Mouse (Mus musculus) midbrain, embryonic 16.5 days (tissue): ENCODE data around the gene Prickle1. TPM values are rescaled to one million over a fixed set of nuclear protein-coding genes. Genes with fewer than 3 reads are reported as not detected.

Experiments used
- ATAC-seq: fragments of 200-750 bp; cut with Nextera tagmentation; 2 replicates; pipeline ENCODE4 v1.8.0; 2017; ENCODE audit warnings: moderate TSS enrichment
- H3K27ac ChIP-seq: fragments of 300-500 bp; sonication (generic); 2 replicates; pipeline ENCODE4 v1.5.1; 2014; ENCODE audit warnings: mild to moderate bottlenecking, low read length, mixed read lengths
- H3K27me3 ChIP-seq: fragments of 300-500 bp; sonication (generic); 2 replicates; pipeline ENCODE4 v1.6.1; 2014; ENCODE audit warnings: low read depth, low read length, mixed read lengths; ENCODE audit not compliant: control insufficient read depth, insufficient read depth
- H3K36me3 ChIP-seq: fragments of 300-500 bp; sonication (generic); 2 replicates; pipeline ENCODE4 v1.6.1; 2014; ENCODE audit warnings: mild to moderate bottlenecking, low read length, moderate library complexity, mixed read lengths; ENCODE audit not compliant: control insufficient read depth, insufficient read depth
- H3K4me1 ChIP-seq: fragments of 300-500 bp; sonication (generic); 2 replicates; pipeline ENCODE4 v1.6.1; 2014; ENCODE audit warnings: mild to moderate bottlenecking, low read length, mixed read lengths; ENCODE audit not compliant: control insufficient read depth, insufficient read depth
- H3K4me2 ChIP-seq: fragments of 300-500 bp; sonication (generic); 2 replicates; pipeline ENCODE4 v1.6.1; 2014; ENCODE audit warnings: mild to moderate bottlenecking, low read length, mixed read lengths
- H3K4me3 ChIP-seq: fragments of 300-500 bp; sonication (generic); 2 replicates; pipeline ENCODE4 v1.5.1; 2014; ENCODE audit warnings: low read depth, mild to moderate bottlenecking, low read length, moderate library complexity, mixed read lengths
- H3K9ac ChIP-seq: fragments of 300-500 bp; sonication (generic); 2 replicates; pipeline ENCODE4 v1.6.1; 2014; ENCODE audit warnings: low read depth, low read length, mixed read lengths
- H3K9me3 ChIP-seq: fragments of 300-500 bp; sonication (generic); replicated peaks from 2 replicates; pipeline ENCODE4 v1.6.1; 2014; ENCODE audit warnings: mild to moderate bottlenecking, low read length, mixed read lengths; ENCODE audit not compliant: control insufficient read depth, poor library complexity, severe bottlenecking
- WGBS: fragments of 180-500 bp; shearing (Covaris S2); extraction: QIAGEN DNeasy Blood & Tissue Kit; methylation state at CpG from one replicate; pipeline ENCODE4 v1.1.7; 2014; 5-methylcytosine and 5-hydroxymethylcytosine counted together
- polyA plus RNA-seq: library from polyadenylated mRNA; unstranded; fragments of >200 nt; fragmentation: Nextera tagmentation; extraction: Ambion mirVana; gene quantifications from 2 replicates; pipeline ENCODE4 v1.2.1, GENCODE M21; 2015

The Prickle1 gene
- polyA plus RNA-seq, result 13.5 and 14.0 TPM in 2 replicates

DNA sequence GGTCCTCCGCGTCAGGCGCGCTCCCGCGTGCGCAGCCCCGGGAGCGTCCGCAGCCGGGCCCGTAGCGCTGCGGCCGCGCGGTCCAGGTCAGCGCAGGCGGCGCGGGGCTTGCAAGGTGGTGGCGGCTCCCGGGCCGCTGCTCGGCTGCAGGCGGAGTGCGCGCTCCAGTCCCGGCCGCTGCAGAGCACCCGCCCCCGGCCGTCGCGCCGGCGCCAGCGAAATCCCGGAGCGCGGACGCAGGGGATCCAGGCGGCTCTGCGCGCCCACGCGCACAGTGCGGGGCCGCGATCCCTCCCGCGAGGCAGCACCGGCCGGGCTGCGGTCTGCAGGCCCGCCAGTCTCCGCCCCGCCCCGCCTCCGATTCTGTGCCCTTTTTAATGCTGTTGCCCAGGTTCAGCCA lies at the start of gene Prickle1:
TSS of gene Prickle1 (minus strand) at position 146 of the 400 bp plus-strand sequence.
- Histone ChIP-seq H3K4me1 (peaks cover 25% of the 10 kb centered on the region), H3K36me3 (no peaks in the 10 kb centered on the region), H3K4me3 (peak within 1 kb of the TSS; percentile 72), H3K4me2 (peak within 1 kb of the TSS; percentile 60), H3K27ac (peak within 1 kb of the TSS; percentile 84), H3K9me3 (no peaks in the 10 kb centered on the region), H3K9ac (peak within 1 kb of the TSS; percentile 82), H3K27me3 (no peaks in the 10 kb centered on the region)
- 0% methylated on average over 51 of the region's 60 CpGs for WGBS
- peak; percentile 97 for ATAC-seq

GRCm38 (mm10) chr15:93640221-93640620 lies 44.5 kb upstream of the Prickle1 start:
- Histone ChIP-seq H3K4me2 (no peak overlapping the region), H3K27ac (no peak overlapping the region)

GRCm38 (mm10) chr15:93636976-93637375 lies 41.3 kb upstream of the Prickle1 start:
- Histone ChIP-seq H3K4me2 (no peak overlapping the region), H3K4me3 (no peak overlapping the region), H3K9ac (no peak overlapping the region), H3K27me3 (no peaks in the 10 kb centered on the region), H3K36me3 (no peaks in the 10 kb centered on the region), H3K9me3 (no peaks in the 10 kb centered on the region), H3K27ac (no peak overlapping the region), H3K4me1 (no peaks in the 10 kb centered on the region)
- no peak for ATAC-seq
- WGBS, result 70% methylated on average over 7 of the region's 7 CpGs

More at GRCm38 (mm10) chr15:93640221-93640620, 44.5 kb upstream of the Prickle1 start:
- H3K9ac ChIP-seq, result no peak overlapping the region
- ATAC-seq, result no peak
- no peak overlapping the region for H3K4me3 ChIP-seq
- WGBS, result 88% methylated on average over 2 of the region's 2 CpGs
- no peaks in the 10 kb centered on the region for H3K36me3 ChIP-seq
- H3K27me3 ChIP-seq, result no peaks in the 10 kb centered on the region
- no peaks in the 10 kb centered on the region for H3K9me3 ChIP-seq
- no peaks in the 10 kb centered on the region for H3K4me1 ChIP-seq

DNA sequence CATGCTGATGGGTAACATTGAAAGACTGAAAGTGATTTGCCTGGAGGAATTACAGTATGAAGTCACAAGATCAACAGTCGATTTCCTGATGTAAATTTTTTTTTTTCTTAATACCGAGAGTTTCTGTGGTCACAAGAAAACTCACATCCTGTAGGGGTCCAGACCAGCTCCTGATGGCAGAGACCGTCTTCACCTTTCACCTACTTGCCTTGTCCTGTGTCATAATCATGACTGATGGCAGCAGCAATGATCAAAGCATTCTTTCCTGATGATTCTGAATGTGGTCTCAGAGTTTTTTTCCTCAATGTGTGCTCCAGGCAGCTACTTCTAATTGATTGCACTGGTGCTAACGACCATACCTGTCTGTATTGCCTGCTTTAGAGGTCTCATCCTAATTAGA lies 39.9 kb upstream of the Prickle1 start:
- no peak for ATAC-seq
- H3K9ac ChIP-seq, result no peak overlapping the region
- H3K9me3 ChIP-seq, result no peaks in the 10 kb centered on the region
- no peak overlapping the region for H3K4me2 ChIP-seq
- H3K27ac ChIP-seq, result no peak overlapping the region
- H3K4me1 ChIP-seq, result no peaks in the 10 kb centered on the region
- WGBS, result 62% methylated on average over 4 of the region's 4 CpGs
- H3K4me3 ChIP-seq, result no peak overlapping the region
- no peaks in the 10 kb centered on the region for H3K27me3 ChIP-seq
- no peaks in the 10 kb centered on the region for H3K36me3 ChIP-seq

DNA sequence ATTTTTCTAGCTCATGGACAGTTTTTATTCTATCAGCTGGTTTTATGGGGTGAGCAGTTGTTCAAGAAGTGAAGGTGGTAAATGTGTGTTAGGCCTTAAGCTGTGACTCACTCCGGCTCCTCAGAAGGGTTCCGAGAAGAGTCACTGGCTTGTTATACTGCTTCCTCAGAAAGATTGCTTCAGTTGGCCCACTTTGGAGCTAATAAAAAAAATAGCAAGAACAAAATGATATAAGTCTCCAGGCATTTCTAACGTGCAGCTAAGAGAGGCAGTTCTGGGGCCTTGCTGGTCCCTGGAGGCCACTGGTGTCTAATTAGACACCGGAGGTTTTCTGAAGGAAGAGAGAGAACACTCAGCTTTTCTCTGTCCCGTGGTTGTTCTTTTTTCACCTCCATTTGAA lies 38.8 kb upstream of the Prickle1 start:
- no peak overlapping the region for H3K27ac ChIP-seq
- no peak overlapping the region for H3K9ac ChIP-seq
- 66% methylated on average over 5 of the region's 5 CpGs for WGBS
- ATAC-seq, result no peak
- H3K36me3 ChIP-seq, result no peaks in the 10 kb centered on the region
- no peak overlapping the region for H3K4me3 ChIP-seq
- no peaks in the 10 kb centered on the region for H3K27me3 ChIP-seq
- H3K4me2 ChIP-seq, result no peak overlapping the region
- no peaks in the 10 kb centered on the region for H3K4me1 ChIP-seq
- H3K9me3 ChIP-seq, result no peaks in the 10 kb centered on the region

DNA sequence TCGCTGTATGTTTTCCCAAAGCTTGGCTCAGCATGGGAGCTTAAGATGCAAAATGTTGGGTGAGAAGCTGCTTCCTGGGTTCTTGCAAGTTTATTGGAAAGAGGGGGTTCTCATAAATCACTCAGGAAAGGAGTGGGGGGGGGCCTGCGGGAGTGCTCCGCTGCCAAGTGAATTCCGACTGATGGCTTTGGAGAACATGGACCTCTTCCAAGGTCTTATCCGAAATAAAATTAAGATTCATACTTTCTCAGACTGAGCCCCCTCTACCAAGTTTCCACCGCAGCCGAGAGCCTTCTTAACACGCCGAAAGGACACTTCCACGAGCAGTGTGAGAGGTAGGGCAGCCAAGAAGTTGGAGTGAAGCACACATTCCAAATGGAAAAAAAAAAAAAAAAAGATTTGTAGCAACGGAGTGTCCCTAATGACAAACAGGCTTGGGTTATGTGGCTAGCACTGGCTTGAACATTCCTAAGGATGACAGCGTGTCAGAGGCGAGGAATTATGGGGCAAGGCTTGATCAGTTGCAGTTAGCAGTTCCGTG lies 34.4 kb upstream of the Prickle1 start:
- 93% methylated on average over 14 of the region's 14 CpGs for WGBS
- no peaks in the 10 kb centered on the region for H3K27me3 ChIP-seq
- no peaks in the 10 kb centered on the region for H3K9me3 ChIP-seq
- no peak overlapping the region for H3K27ac ChIP-seq
- ATAC-seq, result no peak
- no peak overlapping the region for H3K4me3 ChIP-seq
- H3K4me1 ChIP-seq, result no peaks in the 10 kb centered on the region
- H3K4me2 ChIP-seq, result no peak overlapping the region
- no peaks in the 10 kb centered on the region for H3K36me3 ChIP-seq
- H3K9ac ChIP-seq, result no peak overlapping the region

DNA sequence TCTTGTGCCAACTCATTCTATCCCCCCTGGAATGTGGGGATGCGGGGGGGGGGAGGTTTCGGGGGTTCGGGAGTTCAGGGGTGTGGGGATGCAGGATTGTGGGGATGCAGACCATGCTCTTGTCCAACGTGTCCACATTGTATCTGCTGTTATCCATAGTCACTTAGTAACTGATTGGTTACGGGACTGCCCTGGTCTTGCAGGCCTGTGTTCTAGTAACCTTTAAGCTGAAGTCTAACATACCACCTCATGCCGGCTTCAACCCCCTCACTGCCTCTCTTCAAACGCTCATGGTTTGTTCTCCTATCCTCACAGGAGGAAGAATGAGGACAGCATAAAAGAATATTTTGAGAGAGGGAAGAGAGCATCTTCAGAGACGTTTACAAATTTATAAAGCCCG lies 33.5 kb upstream of the Prickle1 start:
- H3K4me3 ChIP-seq, result no peak overlapping the region
- H3K36me3 ChIP-seq, result no peaks in the 10 kb centered on the region
- H3K9me3 ChIP-seq, result no peaks in the 10 kb centered on the region
- no peak overlapping the region for H3K4me2 ChIP-seq
- no peak overlapping the region for H3K9ac ChIP-seq
- no peaks in the 10 kb centered on the region for H3K4me1 ChIP-seq
- H3K27ac ChIP-seq, result no peak overlapping the region
- ATAC-seq, result no peak
- no peaks in the 10 kb centered on the region for H3K27me3 ChIP-seq
- 92% methylated on average over 9 of the region's 9 CpGs for WGBS

- Histone ChIP-seq H3K36me3 (no peaks in the 10 kb centered on the region), H3K4me2 (no peak overlapping the region), H3K4me3 (no peak overlapping the region), H3K9me3 (no peaks in the 10 kb centered on the region), H3K9ac (no peak overlapping the region), H3K4me1 (no peaks in the 10 kb centered on the region), H3K27ac (no peak overlapping the region), H3K27me3 (no peaks in the 10 kb centered on the region)
- 78% methylated on average over 21 of the region's 21 CpGs for WGBS
- no peak for ATAC-seq
Measured at GRCm38 (mm10) chr15:93627836-93628797, 32.4 kb upstream of the Prickle1 start.

- H3K4me3 ChIP-seq, result no peak overlapping the region
- H3K36me3 ChIP-seq, result no peaks in the 10 kb centered on the region
- no peaks in the 10 kb centered on the region for H3K4me1 ChIP-seq
- H3K9ac ChIP-seq, result no peak overlapping the region
- no peaks in the 10 kb centered on the region for H3K27me3 ChIP-seq
- no peaks in the 10 kb centered on the region for H3K9me3 ChIP-seq
- ATAC-seq, result no peak
- H3K4me2 ChIP-seq, result no peak overlapping the region
- 84% methylated on average over 4 of the region's 4 CpGs for WGBS
- no peak overlapping the region for H3K27ac ChIP-seq
Measured at GRCm38 (mm10) chr15:93619551-93619950, 23.9 kb upstream of the Prickle1 start.
